Mouse (Mus musculus) lung, postnatal 0 days (tissue): ENCODE measurements around the gene Dspp. TPM values are rescaled to one million over a fixed set of nuclear protein-coding genes. Genes with fewer than 3 reads are reported as not detected.
A peak's percentile ranks its signal among the peaks of the same experiment; 100 is the strongest.

Source experiments
- ATAC-seq: fragments of 200-750 bp; cut with Nextera tagmentation; 2 replicates; pipeline ENCODE4 v1.8.0; 2017; ENCODE audit warnings: moderate library complexity
- DNase-seq: peaks from one replicate; pipeline ENCODE4 v3.0.0-alpha.2; 2016; ENCODE audit warnings: low spot score
- H3K27ac ChIP-seq: fragments of 300-500 bp; sonication (generic); 2 replicates; pipeline ENCODE4 v1.5.1; 2014; ENCODE audit warnings: antibody characterized with exemption, mild to moderate bottlenecking, low read length, mixed read lengths
- H3K27me3 ChIP-seq: fragments of 300-500 bp; sonication (generic); replicated peaks from 2 replicates; pipeline ENCODE4 v1.6.1; 2014; ENCODE audit warnings: low read length, mixed read lengths; ENCODE audit not compliant: insufficient read depth
- H3K36me3 ChIP-seq: fragments of 300-500 bp; sonication (generic); 2 replicates; pipeline ENCODE4 v1.6.1; 2014; ENCODE audit warnings: low read length, mixed read lengths; ENCODE audit not compliant: insufficient read depth
- H3K4me1 ChIP-seq: fragments of 300-500 bp; sonication (generic); 2 replicates; pipeline ENCODE4 v1.6.1; 2014; ENCODE audit warnings: antibody characterized with exemption, low read depth, low read length, mixed read lengths; ENCODE audit not compliant: insufficient read depth
- H3K4me2 ChIP-seq: fragments of 300-500 bp; sonication (generic); replicated peaks from 2 replicates; pipeline ENCODE4 v1.6.1; 2014; ENCODE audit warnings: low read depth, mild to moderate bottlenecking, low read length, moderate library complexity, mixed read lengths
- H3K4me3 ChIP-seq: fragments of 300-500 bp; sonication (generic); 2 replicates; pipeline ENCODE4 v1.5.1; 2014; ENCODE audit warnings: low read depth, low read length
- H3K9ac ChIP-seq: fragments of 300-500 bp; sonication (generic); replicated peaks from 2 replicates; pipeline ENCODE4 v1.6.1; 2014; ENCODE audit warnings: low read depth, mild to moderate bottlenecking
- H3K9me3 ChIP-seq: fragments of 300-500 bp; sonication (generic); 2 replicates; pipeline ENCODE4 v1.6.1; 2016; ENCODE audit warnings: low read length, mixed read lengths
- CTCF ChIP-seq: IDR thresholded peaks from 2 replicates; pipeline ENCODE4 v1.5.1; 2016; ENCODE audit warnings: antibody characterized with exemption, mild to moderate bottlenecking
- EP300 ChIP-seq: IDR thresholded peaks from 2 replicates; pipeline ENCODE4 v1.6.1; 2016; ENCODE audit warnings: antibody characterized with exemption, mild to moderate bottlenecking, control low read depth
- WGBS: fragments of 180-500 bp; shearing (Covaris S2); extraction: QIAGEN DNeasy Blood & Tissue Kit; methylation state at CpG from one replicate; pipeline ENCODE4 v1.1.7; 2014; 5-methylcytosine and 5-hydroxymethylcytosine counted together
- polyA plus RNA-seq: library from polyadenylated mRNA; unstranded; fragments of >200 nt; fragmentation: Nextera tagmentation; extraction: Ambion mirVana; gene quantifications from 2 replicates; pipeline ENCODE4 v1.2.1, GENCODE M21; 2015

The Dspp gene
- 0.02 TPM in 1 of 2 replicates, not detected in the other for polyA plus RNA-seq

GRCm38 (mm10) chr5:104170412-104170811 is at the start of gene Dspp:
Gene Dspp (plus strand): TSS chr5:104170712.
- H3K27ac ChIP-seq = no peak within 1 kb of the TSS
- TF ChIP-seq CTCF (no peak), EP300 (no peak)

GRCm38 (mm10) chr5:104124016-104124658 is 46.4 kb upstream of the Dspp start:
- peak; percentile 88 for DNase-seq
- 51% methylated on average over 6 of the region's 6 CpGs for WGBS
- no peaks in the 10 kb centered on the region for H3K4me1 ChIP-seq
- no peaks in the 10 kb centered on the region for H3K9me3 ChIP-seq
- H3K36me3 ChIP-seq = no peaks in the 10 kb centered on the region
- ATAC-seq = peak; percentile 72
- H3K27ac ChIP-seq = peak overlapping the region; percentile 66; the same call in 1 of the 2 replicates
- H3K4me2 ChIP-seq = no peak overlapping the region
- TF ChIP-seq CTCF (no peak), EP300 (peak; percentile 66)
- H3K4me3 ChIP-seq = no peak overlapping the region
- H3K9ac ChIP-seq = no peak overlapping the region
- H3K27me3 ChIP-seq = no peaks in the 10 kb centered on the region

More at GRCm38 (mm10) chr5:104170412-104170811, at the start of gene Dspp:
- Histone ChIP-seq H3K27me3 (no peaks in the 10 kb centered on the region), H3K9me3 (no peaks in the 10 kb centered on the region), H3K4me2 (no peak within 1 kb of the TSS), H3K9ac (no peak within 1 kb of the TSS), H3K4me3 (no peak within 1 kb of the TSS), H3K36me3 (no peaks in the 10 kb centered on the region), H3K4me1 (no peaks in the 10 kb centered on the region)
- 81% methylated on average over 7 of the region's 7 CpGs for WGBS
- ATAC-seq (no peak), DNase-seq (no peak)

- TF ChIP-seq EP300 (no peak), CTCF (no peak)
- no peak overlapping the region for H3K4me2 ChIP-seq
- no peak for ATAC-seq
- no peak overlapping the region for H3K27ac ChIP-seq
- no peak for DNase-seq
- H3K4me3 ChIP-seq = no peak overlapping the region
- H3K36me3 ChIP-seq = no peaks in the 10 kb centered on the region
- no peaks in the 10 kb centered on the region for H3K9me3 ChIP-seq
- H3K27me3 ChIP-seq = no peaks in the 10 kb centered on the region
- 69% methylated on average over 12 of the region's 12 CpGs for WGBS
- H3K9ac ChIP-seq = no peak overlapping the region
- no peaks in the 10 kb centered on the region for H3K4me1 ChIP-seq
Measured at GRCm38 (mm10) chr5:104126561-104127320, 43.8 kb upstream of the Dspp start.

- H3K9me3 ChIP-seq = no peaks in the 10 kb centered on the region
- H3K4me3 ChIP-seq = no peak overlapping the region
- TF ChIP-seq CTCF (no peak), EP300 (no peak)
- H3K4me1 ChIP-seq = no peaks in the 10 kb centered on the region
- no peak overlapping the region for H3K4me2 ChIP-seq
- no peak overlapping the region for H3K27ac ChIP-seq
- 80% methylated on average over 1 of the region's 1 CpGs for WGBS
- H3K9ac ChIP-seq = no peak overlapping the region
- DNase-seq (no peak), ATAC-seq (no peak)
- H3K36me3 ChIP-seq = no peaks in the 10 kb centered on the region
- no peaks in the 10 kb centered on the region for H3K27me3 ChIP-seq
Measured at GRCm38 (mm10) chr5:104127351-104127750, 43.2 kb upstream of the Dspp start.

GRCm38 (mm10) chr5:104128281-104129031 is 42.1 kb upstream of the Dspp start:
- Histone ChIP-seq H3K9ac (no peak overlapping the region), H3K4me3 (no peak overlapping the region), H3K27ac (peak overlapping the region; percentile 33; the same call in 1 of the 2 replicates), H3K4me2 (no peak overlapping the region), H3K36me3 (no peaks in the 10 kb centered on the region), H3K9me3 (no peaks in the 10 kb centered on the region), H3K27me3 (no peaks in the 10 kb centered on the region), H3K4me1 (no peaks in the 10 kb centered on the region)
- peak; percentile 62 for DNase-seq
- TF ChIP-seq EP300 (peak; percentile 18; the same call in 1 of the 2 replicates), CTCF (no peak)
- peak; percentile 68 for ATAC-seq
- 37% methylated on average over 12 of the region's 12 CpGs for WGBS

- Histone ChIP-seq H3K27ac (no peak overlapping the region), H3K4me2 (no peak overlapping the region), H3K4me3 (no peak overlapping the region), H3K9me3 (no peaks in the 10 kb centered on the region), H3K27me3 (no peaks in the 10 kb centered on the region), H3K9ac (no peak overlapping the region), H3K36me3 (no peaks in the 10 kb centered on the region), H3K4me1 (no peaks in the 10 kb centered on the region)
- DNase-seq (no peak), ATAC-seq (no peak)
- TF ChIP-seq CTCF (no peak), EP300 (no peak)
- WGBS = 77% methylated on average over 4 of the region's 4 CpGs
Measured at GRCm38 (mm10) chr5:104130891-104131290, 39.6 kb upstream of the Dspp start.
